Mouse (Mus musculus): ENCODE measurements at regions not wholly inside any gene's neighbourhood (a gene's known extent, or its start where the extent isn't known, plus 50 kb on each side); places are given as distances from the start of the nearest gene placed in this dataset.

- no peak overlapping the region for H3K4me2 ChIP-seq (replicated peaks)
- no peaks in the 10 kb centered on the region for H3K4me1 ChIP-seq (replicated peaks; ENCODE audit: control insufficient read depth, insufficient read depth, low read length)
- no peaks in the 10 kb centered on the region for H3K36me3 ChIP-seq (replicated peaks; ENCODE audit: control insufficient read depth, insufficient read depth)
- no peak overlapping the region for H3K27ac ChIP-seq
- no peak overlapping the region for H3K9ac ChIP-seq
- WGBS: 73% methylated on average over 6 of the region's 6 CpGs
- ATAC-seq (ENCODE audit: low FRiP score) (no peak), DNase-seq (ENCODE audit: low spot score) (no peak)
- H3K27me3 ChIP-seq (ENCODE audit: control insufficient read depth, insufficient read depth, low read length): no peaks in the 10 kb centered on the region
- H3K4me3 ChIP-seq (replicated peaks; ENCODE audit: low read length): no peak overlapping the region
- H3K9me3 ChIP-seq (ENCODE audit: control insufficient read depth, low read length): no peaks in the 10 kb centered on the region
These were observed 124.9 kb upstream of the Cdh5 start for GRCm38 (mm10) chr8:103976488-103976887.

GRCm38 (mm10) chr8:103978948-103979347 lies 122.5 kb upstream of the Cdh5 start:
- ATAC-seq (ENCODE audit: low FRiP score): no peak
- 91% methylated on average over 5 of the region's 5 CpGs for WGBS
- Histone ChIP-seq H3K36me3 (replicated peaks; ENCODE audit: control insufficient read depth, insufficient read depth) (no peaks in the 10 kb centered on the region), H3K9me3 (ENCODE audit: control insufficient read depth, low read length) (no peaks in the 10 kb centered on the region), H3K27ac (no peak overlapping the region), H3K4me1 (replicated peaks; ENCODE audit: control insufficient read depth, insufficient read depth, low read length) (no peaks in the 10 kb centered on the region), H3K9ac (no peak overlapping the region), H3K27me3 (ENCODE audit: control insufficient read depth, insufficient read depth, low read length) (no peaks in the 10 kb centered on the region), H3K4me3 (replicated peaks; ENCODE audit: low read length) (no peak overlapping the region), H3K4me2 (replicated peaks) (no peak overlapping the region)
- DNase-seq (ENCODE audit: low spot score): no peak

- H3K36me3 ChIP-seq (replicated peaks; ENCODE audit: control insufficient read depth, insufficient read depth): no peaks in the 10 kb centered on the region
- no peak for ATAC-seq (ENCODE audit: low FRiP score)
- no peaks in the 10 kb centered on the region for H3K4me1 ChIP-seq (replicated peaks; ENCODE audit: control insufficient read depth, insufficient read depth, low read length)
- DNase-seq (ENCODE audit: low spot score): no peak
- H3K27me3 ChIP-seq (ENCODE audit: control insufficient read depth, insufficient read depth, low read length): no peaks in the 10 kb centered on the region
- H3K9me3 ChIP-seq (ENCODE audit: control insufficient read depth, low read length): no peaks in the 10 kb centered on the region
- no peak overlapping the region for H3K4me2 ChIP-seq (replicated peaks)
- no peak overlapping the region for H3K9ac ChIP-seq
- WGBS: 36% methylated on average over 11 of the region's 11 CpGs
- no peak overlapping the region for H3K4me3 ChIP-seq (replicated peaks; ENCODE audit: low read length)
- H3K27ac ChIP-seq: no peak overlapping the region
These were observed 117.4 kb upstream of the Cdh5 start for GRCm38 (mm10) chr8:103983860-103984594.

- DNase-seq (ENCODE audit: low spot score) (no peak), ATAC-seq (ENCODE audit: low FRiP score) (no peak)
- Histone ChIP-seq H3K27ac (no peak overlapping the region), H3K36me3 (replicated peaks; ENCODE audit: control insufficient read depth, insufficient read depth) (no peaks in the 10 kb centered on the region), H3K27me3 (ENCODE audit: control insufficient read depth, insufficient read depth, low read length) (no peaks in the 10 kb centered on the region), H3K9ac (no peak overlapping the region), H3K4me2 (replicated peaks) (no peak overlapping the region), H3K4me1 (replicated peaks; ENCODE audit: control insufficient read depth, insufficient read depth, low read length) (no peaks in the 10 kb centered on the region), H3K9me3 (ENCODE audit: control insufficient read depth, low read length) (no peaks in the 10 kb centered on the region), H3K4me3 (replicated peaks; ENCODE audit: low read length) (no peak overlapping the region)
- 91% methylated on average over 2 of the region's 2 CpGs for WGBS
These were observed 115.8 kb upstream of the Cdh5 start for GRCm38 (mm10) chr8:103985640-103986039.

GRCm38 (mm10) chr8:103993897-103994296 lies 107.5 kb upstream of the Cdh5 start:
- Histone ChIP-seq H3K9ac (no peak overlapping the region), H3K4me3 (replicated peaks; ENCODE audit: low read length) (no peak overlapping the region), H3K4me1 (replicated peaks; ENCODE audit: control insufficient read depth, insufficient read depth, low read length) (no peaks in the 10 kb centered on the region), H3K27me3 (ENCODE audit: control insufficient read depth, insufficient read depth, low read length) (no peaks in the 10 kb centered on the region), H3K9me3 (ENCODE audit: control insufficient read depth, low read length) (no peaks in the 10 kb centered on the region), H3K27ac (no peak overlapping the region), H3K36me3 (replicated peaks; ENCODE audit: control insufficient read depth, insufficient read depth) (no peaks in the 10 kb centered on the region), H3K4me2 (replicated peaks) (no peak overlapping the region)
- no peak for DNase-seq (ENCODE audit: low spot score)
- 77% methylated on average over 2 of the region's 2 CpGs for WGBS
- no peak for ATAC-seq (ENCODE audit: low FRiP score)

GRCm38 (mm10) chr8:103998143-103998542 lies 103.3 kb upstream of the Cdh5 start:
- Histone ChIP-seq H3K4me1 (replicated peaks; ENCODE audit: control insufficient read depth, insufficient read depth, low read length) (no peaks in the 10 kb centered on the region), H3K9ac (no peak overlapping the region), H3K36me3 (replicated peaks; ENCODE audit: control insufficient read depth, insufficient read depth) (no peaks in the 10 kb centered on the region), H3K27ac (no peak overlapping the region), H3K4me2 (replicated peaks) (no peak overlapping the region), H3K4me3 (replicated peaks; ENCODE audit: low read length) (no peak overlapping the region), H3K27me3 (ENCODE audit: control insufficient read depth, insufficient read depth, low read length) (no peaks in the 10 kb centered on the region), H3K9me3 (ENCODE audit: control insufficient read depth, low read length) (no peaks in the 10 kb centered on the region)
- ATAC-seq (ENCODE audit: low FRiP score): no peak
- no peak for DNase-seq (ENCODE audit: low spot score)
- WGBS: 84% methylated on average over 6 of the region's 6 CpGs

- no peaks in the 10 kb centered on the region for H3K27me3 ChIP-seq (ENCODE audit: control insufficient read depth, insufficient read depth, low read length)
- WGBS: 69% methylated on average over 2 of the region's 2 CpGs
- ATAC-seq (ENCODE audit: low FRiP score) (no peak), DNase-seq (ENCODE audit: low spot score) (no peak)
- H3K4me1 ChIP-seq (replicated peaks; ENCODE audit: control insufficient read depth, insufficient read depth, low read length): no peaks in the 10 kb centered on the region
- H3K4me2 ChIP-seq (replicated peaks): no peak overlapping the region
- no peak overlapping the region for H3K4me3 ChIP-seq (replicated peaks; ENCODE audit: low read length)
- no peak overlapping the region for H3K27ac ChIP-seq
- no peaks in the 10 kb centered on the region for H3K9me3 ChIP-seq (ENCODE audit: control insufficient read depth, low read length)
- H3K9ac ChIP-seq: no peak overlapping the region
- no peaks in the 10 kb centered on the region for H3K36me3 ChIP-seq (replicated peaks; ENCODE audit: control insufficient read depth, insufficient read depth)
These were observed 94.2 kb upstream of the Cdh5 start for GRCm38 (mm10) chr8:104007209-104007608.

- WGBS: 56% methylated on average over 5 of the region's 5 CpGs
- H3K4me3 ChIP-seq (replicated peaks; ENCODE audit: low read length): no peak overlapping the region
- no peak overlapping the region for H3K27ac ChIP-seq
- no peaks in the 10 kb centered on the region for H3K9me3 ChIP-seq (ENCODE audit: control insufficient read depth, low read length)
- no peak for DNase-seq (ENCODE audit: low spot score)
- no peaks in the 10 kb centered on the region for H3K36me3 ChIP-seq (replicated peaks; ENCODE audit: control insufficient read depth, insufficient read depth)
- no peaks in the 10 kb centered on the region for H3K27me3 ChIP-seq (ENCODE audit: control insufficient read depth, insufficient read depth, low read length)
- H3K4me2 ChIP-seq (replicated peaks): no peak overlapping the region
- ATAC-seq (ENCODE audit: low FRiP score): no peak
- H3K4me1 ChIP-seq (replicated peaks; ENCODE audit: control insufficient read depth, insufficient read depth, low read length): no peaks in the 10 kb centered on the region
- H3K9ac ChIP-seq: no peak overlapping the region
These were observed 92.7 kb upstream of the Cdh5 start for GRCm38 (mm10) chr8:104008756-104009155.

GRCm38 (mm10) chr8:104009306-104009705 lies 92.1 kb upstream of the Cdh5 start:
- Histone ChIP-seq H3K9me3 (ENCODE audit: control insufficient read depth, low read length) (no peaks in the 10 kb centered on the region), H3K4me3 (replicated peaks; ENCODE audit: low read length) (no peak overlapping the region), H3K4me2 (replicated peaks) (no peak overlapping the region), H3K27me3 (ENCODE audit: control insufficient read depth, insufficient read depth, low read length) (no peaks in the 10 kb centered on the region), H3K9ac (no peak overlapping the region), H3K4me1 (replicated peaks; ENCODE audit: control insufficient read depth, insufficient read depth, low read length) (no peaks in the 10 kb centered on the region), H3K36me3 (replicated peaks; ENCODE audit: control insufficient read depth, insufficient read depth) (no peaks in the 10 kb centered on the region), H3K27ac (no peak overlapping the region)
- DNase-seq (ENCODE audit: low spot score) (no peak), ATAC-seq (ENCODE audit: low FRiP score) (no peak)
- WGBS: 85% methylated on average over 6 of the region's 6 CpGs

- H3K4me3 ChIP-seq (replicated peaks; ENCODE audit: low read length): no peak overlapping the region
- no peaks in the 10 kb centered on the region for H3K9me3 ChIP-seq (ENCODE audit: control insufficient read depth, low read length)
- no peak overlapping the region for H3K4me2 ChIP-seq (replicated peaks)
- H3K4me1 ChIP-seq (replicated peaks; ENCODE audit: control insufficient read depth, insufficient read depth, low read length): no peaks in the 10 kb centered on the region
- H3K27ac ChIP-seq: no peak overlapping the region
- DNase-seq (ENCODE audit: low spot score) (no peak), ATAC-seq (ENCODE audit: low FRiP score) (no peak)
- no peaks in the 10 kb centered on the region for H3K36me3 ChIP-seq (replicated peaks; ENCODE audit: control insufficient read depth, insufficient read depth)
- H3K9ac ChIP-seq: no peak overlapping the region
- H3K27me3 ChIP-seq (ENCODE audit: control insufficient read depth, insufficient read depth, low read length): no peaks in the 10 kb centered on the region
- 86% methylated on average over 7 of the region's 7 CpGs for WGBS
These were observed 79.2 kb upstream of the Cdh5 start for GRCm38 (mm10) chr8:104022231-104022630.

All from hindbrain, embryonic 14.5 days (tissue).